Mouse (Mus musculus) lung, adult 18-20 months (tissue): Measurements from ENCODE around the gene Irgc1.

Experiments
- DNase-seq, 2 experiments: peaks; one replicate each; pipeline ENCODE4 v3.0.0; 2022; ENCODE audit warnings: mixed read lengths in 2 of 2

The Irgc1 gene

GRCm38 (mm10) chr7:24470356-24470755, 18.3 kb upstream of the Irgc1 start:
- peak; percentile 34 to 49 for DNase-seq

GRCm38 (mm10) chr7:24469126-24469525, 17.0 kb upstream of the Irgc1 start:
- no peak for DNase-seq

- no peak for DNase-seq
These were observed 15.8 kb upstream of the Irgc1 start for GRCm38 (mm10) chr7:24467886-24468285.

- DNase-seq: no peak
These were observed 14.7 kb upstream of the Irgc1 start for GRCm38 (mm10) chr7:24466835-24467234.

- peak; percentile 69 to 76 for DNase-seq
These were observed 10.6 kb upstream of the Irgc1 start, which contains the start of gene Plaur for GRCm38 (mm10) chr7:24462388-24463319. Gene Plaur, plus strand, starts transcription at chr7:24462484.

GRCm38 (mm10) chr7:24461376-24462051, 9.4 kb upstream of the Irgc1 start:
- DNase-seq: peak; percentile 76 to 85

GRCm38 (mm10) chr7:24459843-24460242, 7.7 kb upstream of the Irgc1 start:
- peak; percentile 83 to 89 for DNase-seq

- DNase-seq: peak; percentile 51 to 53
These were observed 7.3 kb upstream of the Irgc1 start for GRCm38 (mm10) chr7:24459440-24459839.

- DNase-seq: peak; percentile 47 to 52
These were observed 5.8 kb upstream of the Irgc1 start for GRCm38 (mm10) chr7:24457726-24458370.

GRCm38 (mm10) chr7:24455726-24456125, 3.6 kb upstream of the Irgc1 start:
- peak; percentile 48 to 69 for DNase-seq

- DNase-seq: no peak
These were observed 2.1 kb upstream of the Irgc1 start for GRCm38 (mm10) chr7:24454199-24454598.

GRCm38 (mm10) chr7:24450585-24451017, 1.5 kb downstream of the Irgc1 start:
- DNase-seq: no peak

GRCm38 (mm10) chr7:24448782-24449517, 3.1 kb downstream of the Irgc1 start:
- no peak for DNase-seq

- no peak for DNase-seq
These were observed 5.3 kb downstream of the Irgc1 start for GRCm38 (mm10) chr7:24446697-24447340.

- DNase-seq: peak; percentile 56 to 65
These were observed 6.7 kb downstream of the Irgc1 start for GRCm38 (mm10) chr7:24445266-24445926.

GRCm38 (mm10) chr7:24442313-24442712, 9.8 kb downstream of the Irgc1 start:
- DNase-seq: peak; percentile 51 to 53

GRCm38 (mm10) chr7:24441785-24442184, 10.3 kb downstream of the Irgc1 start:
- DNase-seq: peak; percentile 78 to 80

GRCm38 (mm10) chr7:24439891-24440290, 12.2 kb downstream of the Irgc1 start:
- DNase-seq: no peak

- no peak for DNase-seq
These were observed 12.9 kb downstream of the Irgc1 start for GRCm38 (mm10) chr7:24439191-24439590.

GRCm38 (mm10) chr7:24437981-24438380, 14.1 kb downstream of the Irgc1 start:
- DNase-seq: no peak

- no peak for DNase-seq
These were observed 16.8 kb downstream of the Irgc1 start for GRCm38 (mm10) chr7:24435305-24435704.
